Mouse (Mus musculus) limb, embryonic 14.5 days (tissue): Measurements from ENCODE around the gene Ndufab1. TPM values are rescaled to one million over a fixed set of nuclear protein-coding genes. Genes with fewer than 3 reads are reported as not detected.

ENCODE experiments used
- ATAC-seq: fragments of 200-750 bp; cut with Nextera tagmentation; 2 replicates; pipeline ENCODE4 v1.8.0; 2017; ENCODE audit warnings: low read depth, moderate number of reproducible peaks, moderate TSS enrichment; ENCODE audit not compliant: low FRiP score
- DNase-seq: peaks from one replicate; pipeline ENCODE4 v3.0.0-alpha.2; 2015; ENCODE audit warnings: low spot score
- H3K27ac ChIP-seq: fragments of 300-500 bp; sonication (generic); replicated peaks from 2 replicates; pipeline ENCODE4 v1.5.1; 2014; ENCODE audit warnings: low read depth, mild to moderate bottlenecking, low read length, moderate library complexity, mixed read lengths
- H3K27me3 ChIP-seq: fragments of 300-500 bp; sonication (generic); 2 replicates; pipeline ENCODE4 v1.6.1; 2014; ENCODE audit warnings: low read length, mixed read lengths; ENCODE audit not compliant: control insufficient read depth, insufficient read depth
- H3K36me3 ChIP-seq: fragments of 300-500 bp; sonication (generic); 2 replicates; pipeline ENCODE4 v1.6.1; 2014; ENCODE audit warnings: mild to moderate bottlenecking, low read length, moderate library complexity, mixed read lengths; ENCODE audit not compliant: control insufficient read depth, insufficient read depth
- H3K4me1 ChIP-seq: fragments of 300-500 bp; sonication (generic); 2 replicates; pipeline ENCODE4 v1.6.1; 2014; ENCODE audit warnings: antibody characterized with exemption, low read length, mixed read lengths; ENCODE audit not compliant: control insufficient read depth, insufficient read depth
- H3K4me2 ChIP-seq: fragments of 300-500 bp; sonication (generic); replicated peaks from 2 replicates; pipeline ENCODE4 v1.6.1; 2014; ENCODE audit warnings: low read depth, mild to moderate bottlenecking, low read length, moderate library complexity; ENCODE audit not compliant: severe bottlenecking
- H3K4me3 ChIP-seq: fragments of 300-500 bp; sonication (generic); replicated peaks from 2 replicates; pipeline ENCODE4 v1.5.1; 2014; ENCODE audit warnings: low read length
- H3K9ac ChIP-seq: fragments of 300-500 bp; sonication (generic); 2 replicates; pipeline ENCODE4 v1.6.1; 2014; ENCODE audit warnings: mild to moderate bottlenecking, low read depth, low read length, moderate library complexity; ENCODE audit not compliant: severe bottlenecking
- H3K9me3 ChIP-seq: fragments of 300-500 bp; sonication (generic); 2 replicates; pipeline ENCODE4 v1.6.1; 2016; ENCODE audit warnings: low read length; ENCODE audit not compliant: control insufficient read depth
- POLR2A ChIP-seq: fragments of 200-500 bp; IDR thresholded peaks from 2 replicates; pipeline ENCODE4 v1.8.0; 2012; ENCODE audit warnings: inconsistent platforms, mild to moderate bottlenecking, moderate library complexity, borderline replicate concordance; ENCODE audit not compliant: insufficient read depth, insufficient read length; ENCODE audit errors: extremely low read depth
- WGBS: fragments of 180-500 bp; shearing (Covaris S2); extraction: QIAGEN DNeasy Blood & Tissue Kit; methylation state at CpG from one replicate; pipeline ENCODE4 v1.1.7; 2014; 5-methylcytosine and 5-hydroxymethylcytosine counted together
- polyA plus RNA-seq, 2 experiments: library from polyadenylated mRNA; depleted of rRNA in 1 of 2; stranded (reverse) in 1 of 2; unstranded in 1 of 2; fragments of >200 nt; fragmentation: Nextera tagmentation in 1 of 2; extraction: Ambion mirVana in 1 of 2; gene quantifications; 2 replicates each; pipeline versions ENCODE4 v1.2.1 to v1.2.3; 2012 to 2014

Ndufab1 gene
- polyA plus RNA-seq (2012; rRNA removed) (127 and 148 TPM in 2 replicates), polyA plus RNA-seq (2014; fragmentation: Nextera tagmentation; extraction: Ambion mirVana) (554 and 558 TPM in 2 replicates)

- Histone ChIP-seq H3K4me3 (peak within 1 kb of the TSS; percentile 66), H3K4me2 (peak within 1 kb of the TSS; percentile 79), H3K27me3 (no peaks in the 10 kb centered on the region), H3K36me3 (peaks cover 18% of the 10 kb centered on the region), H3K9me3 (no peaks in the 10 kb centered on the region), H3K4me1 (peaks cover 8% of the 10 kb centered on the region), H3K9ac (peak within 1 kb of the TSS; percentile 85), H3K27ac (no peak within 1 kb of the TSS)
- WGBS, result 1% methylated on average over 34 of the region's 43 CpGs
- 0 out of 2 replicates have a peak, but pooled peaks have one; percentile 13 for TF ChIP-seq POLR2A
- ATAC-seq (peak; percentile 99), DNase-seq (peak; percentile 93)
These were observed at the start of gene Ndufab1 for GRCm38 (mm10) chr7:122101747-122102244. TSS of gene Ndufab1 (minus strand) at chr7:122101886.

DNA sequence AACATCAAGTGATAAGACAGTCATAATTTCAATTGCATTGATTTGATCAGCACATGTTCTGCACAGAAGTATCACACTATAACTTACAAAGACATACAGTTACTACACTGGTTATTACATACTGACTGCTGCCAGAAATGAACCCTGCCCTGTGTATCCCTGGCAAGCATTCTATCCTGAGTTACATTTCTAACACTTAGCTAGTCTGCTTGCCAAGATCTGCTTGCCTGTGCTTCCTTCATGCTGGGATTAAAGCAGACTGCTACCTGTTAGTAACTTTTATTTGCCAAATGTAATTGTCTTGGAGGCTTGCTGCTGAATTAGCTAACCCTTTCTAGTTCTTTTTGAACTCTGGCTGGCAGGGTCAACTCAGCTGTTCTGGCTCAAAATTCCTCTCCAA, 39.3 kb upstream of the Ndufab1 start:
- Histone ChIP-seq H3K4me3 (no peak overlapping the region), H3K4me2 (no peak overlapping the region), H3K9ac (no peak overlapping the region), H3K4me1 (no peaks in the 10 kb centered on the region), H3K36me3 (peaks cover 92% of the 10 kb centered on the region), H3K9me3 (no peaks in the 10 kb centered on the region), H3K27me3 (no peaks in the 10 kb centered on the region), H3K27ac (no peak overlapping the region)
- no peak for ATAC-seq
- TF ChIP-seq POLR2A, result no peak
- no peak for DNase-seq

DNA sequence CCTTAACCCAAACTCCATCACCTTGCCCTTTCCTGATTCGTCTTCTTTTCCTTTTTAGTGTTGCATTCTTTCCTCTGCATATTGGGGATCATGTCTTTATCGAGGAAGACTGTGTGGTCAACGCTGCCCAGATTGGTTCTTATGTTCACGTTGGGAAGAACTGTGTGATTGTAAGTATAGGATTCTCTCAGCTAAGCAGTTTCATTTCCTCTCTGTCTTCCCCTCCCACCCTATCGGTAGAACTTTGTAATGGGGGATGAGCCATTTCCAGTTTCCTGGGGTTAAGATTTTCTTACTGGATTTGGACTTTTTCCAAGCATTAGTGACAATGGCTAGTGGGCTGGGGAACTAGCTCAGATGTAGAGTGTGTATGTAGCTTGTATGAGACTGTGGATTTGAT, 36.5 kb upstream of the Ndufab1 start:
- H3K4me3 ChIP-seq, result no peak overlapping the region
- H3K9ac ChIP-seq, result no peak overlapping the region
- H3K27ac ChIP-seq, result no peak overlapping the region
- no peak for ATAC-seq
- no peak for TF ChIP-seq POLR2A
- H3K9me3 ChIP-seq, result no peaks in the 10 kb centered on the region
- peaks cover 6% of the 10 kb centered on the region; the same call in 1 of the 2 replicates for H3K4me1 ChIP-seq
- no peak overlapping the region for H3K4me2 ChIP-seq
- no peaks in the 10 kb centered on the region for H3K27me3 ChIP-seq
- no peak for DNase-seq
- H3K36me3 ChIP-seq, result peaks cover 83% of the 10 kb centered on the region
- 90% methylated on average over 5 of the region's 5 CpGs for WGBS

DNA sequence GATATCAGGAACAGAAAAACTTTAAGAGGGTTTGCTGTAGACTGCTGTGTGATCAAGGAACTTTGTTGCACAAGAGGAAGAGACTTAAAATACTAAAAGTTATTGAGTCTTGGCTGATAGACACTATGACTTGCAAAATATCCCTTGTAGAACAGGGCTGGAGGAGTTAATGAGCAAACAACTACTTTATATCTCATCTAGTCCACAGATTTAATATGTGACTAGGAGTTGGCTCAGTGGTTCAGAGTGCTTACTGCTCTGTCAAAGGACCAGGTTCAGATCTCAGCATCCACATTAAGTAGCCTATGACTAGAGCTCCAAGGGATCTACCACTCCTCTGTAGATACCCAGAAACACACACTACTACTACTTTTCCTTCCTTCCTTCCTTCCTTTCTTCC, 35.4 kb upstream of the Ndufab1 start:
- Histone ChIP-seq H3K9ac (no peak overlapping the region), H3K4me3 (no peak overlapping the region), H3K27ac (no peak overlapping the region), H3K4me1 (peaks cover 6% of the 10 kb centered on the region; the same call in 1 of the 2 replicates), H3K9me3 (no peaks in the 10 kb centered on the region), H3K27me3 (no peaks in the 10 kb centered on the region), H3K4me2 (no peak overlapping the region), H3K36me3 (peaks cover 74% of the 10 kb centered on the region)
- no peak for DNase-seq
- ATAC-seq, result no peak
- no peak for TF ChIP-seq POLR2A

GRCm38 (mm10) chr7:122135070-122135469, 33.4 kb upstream of the Ndufab1 start:
- Histone ChIP-seq H3K27me3 (no peaks in the 10 kb centered on the region), H3K9me3 (no peaks in the 10 kb centered on the region), H3K4me1 (peaks cover 6% of the 10 kb centered on the region; the same call in 1 of the 2 replicates), H3K9ac (no peak overlapping the region), H3K36me3 (peaks cover 55% of the 10 kb centered on the region), H3K27ac (no peak overlapping the region), H3K4me2 (no peak overlapping the region), H3K4me3 (no peak overlapping the region)
- WGBS, result 72% methylated on average over 10 of the region's 10 CpGs
- DNase-seq (no peak), ATAC-seq (no peak)
- no peak for TF ChIP-seq POLR2A

DNA sequence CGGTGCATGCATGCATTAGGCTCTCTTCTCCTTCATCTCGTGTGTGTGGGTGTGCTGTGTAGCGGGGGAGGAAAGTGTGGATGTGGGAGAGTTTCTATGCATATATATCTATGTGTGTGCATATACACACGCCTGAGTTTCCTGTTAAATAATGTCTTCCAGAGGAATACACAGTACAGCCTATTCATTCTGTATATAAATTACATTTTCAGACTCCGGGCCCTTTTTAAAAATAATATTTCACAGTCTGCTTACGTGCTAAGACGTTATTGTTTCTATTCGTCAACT, 31.6 kb upstream of the Ndufab1 start:
- Histone ChIP-seq H3K27me3 (no peaks in the 10 kb centered on the region), H3K4me1 (peaks cover 6% of the 10 kb centered on the region; the same call in 1 of the 2 replicates), H3K9ac (peak overlapping the region; percentile 78), H3K4me2 (peak overlapping the region; percentile 61), H3K27ac (no peak overlapping the region), H3K9me3 (no peaks in the 10 kb centered on the region), H3K4me3 (peak overlapping the region; percentile 92), H3K36me3 (peaks cover 38% of the 10 kb centered on the region)
- WGBS, result 19% methylated on average over 8 of the region's 8 CpGs
- no peak for TF ChIP-seq POLR2A
- ATAC-seq (peak; percentile 21; the same call in 1 of the 2 replicates), DNase-seq (no peak)
